Mouse (Mus musculus) kidney, adult 11 months (tissue): ENCODE measurements around the gene Pla2g3.
A peak's percentile ranks its signal among the peaks of the same experiment; 100 is the strongest.

Source experiments
- DNase-seq: peaks from one replicate; pipeline ENCODE4 v3.0.0; 2022

The Pla2g3 gene

GRCm38 (mm10) chr11:3495496-3495895 lies 7.4 kb downstream of the Pla2g3 start:
- DNase-seq, result no peak

- peak; percentile 79 for DNase-seq
These were observed 8.7 kb downstream of the Pla2g3 start for GRCm38 (mm10) chr11:3496756-3497155.

- DNase-seq, result no peak
These were observed 9.2 kb downstream of the Pla2g3 start for GRCm38 (mm10) chr11:3497296-3497695.

DNA sequence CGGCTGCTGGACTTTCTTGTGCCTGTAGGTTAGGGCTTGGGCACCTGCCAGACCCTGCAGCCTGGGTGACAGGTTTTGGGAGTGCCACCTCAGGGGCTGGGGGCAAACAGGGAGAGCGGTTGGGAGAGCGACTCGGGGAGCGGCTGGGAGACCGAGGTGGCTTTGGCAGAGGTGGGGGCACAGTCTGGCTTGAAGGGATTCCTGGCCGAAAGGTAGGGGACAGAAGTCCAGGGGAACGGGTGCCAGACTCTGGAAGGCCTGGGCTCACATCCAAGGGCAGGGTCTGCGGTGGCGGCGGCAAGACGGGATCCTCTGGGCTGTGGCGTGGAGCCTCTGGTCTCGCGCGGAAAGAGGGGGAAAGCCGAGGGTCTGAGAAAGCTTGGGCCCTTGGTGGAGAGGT lies 14.0 kb downstream of the Pla2g3 start:
- peak; percentile 48 for DNase-seq

DNA sequence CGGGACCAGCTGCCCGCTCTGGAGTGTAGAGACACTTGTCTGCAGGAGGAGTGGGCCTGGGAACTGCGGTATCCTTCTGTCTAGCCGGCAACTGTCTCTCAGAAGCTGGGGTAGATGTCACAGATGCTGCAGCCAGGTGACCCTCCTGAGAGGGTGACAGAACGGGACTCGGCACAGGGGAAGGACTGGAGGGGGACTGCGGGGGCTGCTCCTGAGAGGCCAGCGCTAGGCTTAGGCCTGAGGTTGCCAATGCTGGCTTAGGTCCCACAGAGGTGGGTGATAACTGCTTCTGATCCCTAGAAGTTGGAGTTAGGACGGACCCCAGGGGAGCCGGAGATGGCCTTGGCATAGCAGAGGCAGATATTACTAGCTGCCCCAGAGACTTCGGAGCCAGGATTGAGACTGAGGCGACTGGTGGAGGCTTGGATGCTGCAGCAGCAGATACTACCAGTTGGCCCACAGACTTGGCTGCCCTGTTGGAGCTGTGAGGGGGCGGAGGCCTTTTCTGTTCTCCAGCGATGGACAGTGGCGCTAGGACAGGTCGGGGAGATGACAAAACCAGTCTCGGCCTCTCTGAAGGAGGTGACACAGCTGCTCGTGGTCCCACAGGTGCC lies 14.5 kb downstream of the Pla2g3 start:
- DNase-seq, result no peak

DNA sequence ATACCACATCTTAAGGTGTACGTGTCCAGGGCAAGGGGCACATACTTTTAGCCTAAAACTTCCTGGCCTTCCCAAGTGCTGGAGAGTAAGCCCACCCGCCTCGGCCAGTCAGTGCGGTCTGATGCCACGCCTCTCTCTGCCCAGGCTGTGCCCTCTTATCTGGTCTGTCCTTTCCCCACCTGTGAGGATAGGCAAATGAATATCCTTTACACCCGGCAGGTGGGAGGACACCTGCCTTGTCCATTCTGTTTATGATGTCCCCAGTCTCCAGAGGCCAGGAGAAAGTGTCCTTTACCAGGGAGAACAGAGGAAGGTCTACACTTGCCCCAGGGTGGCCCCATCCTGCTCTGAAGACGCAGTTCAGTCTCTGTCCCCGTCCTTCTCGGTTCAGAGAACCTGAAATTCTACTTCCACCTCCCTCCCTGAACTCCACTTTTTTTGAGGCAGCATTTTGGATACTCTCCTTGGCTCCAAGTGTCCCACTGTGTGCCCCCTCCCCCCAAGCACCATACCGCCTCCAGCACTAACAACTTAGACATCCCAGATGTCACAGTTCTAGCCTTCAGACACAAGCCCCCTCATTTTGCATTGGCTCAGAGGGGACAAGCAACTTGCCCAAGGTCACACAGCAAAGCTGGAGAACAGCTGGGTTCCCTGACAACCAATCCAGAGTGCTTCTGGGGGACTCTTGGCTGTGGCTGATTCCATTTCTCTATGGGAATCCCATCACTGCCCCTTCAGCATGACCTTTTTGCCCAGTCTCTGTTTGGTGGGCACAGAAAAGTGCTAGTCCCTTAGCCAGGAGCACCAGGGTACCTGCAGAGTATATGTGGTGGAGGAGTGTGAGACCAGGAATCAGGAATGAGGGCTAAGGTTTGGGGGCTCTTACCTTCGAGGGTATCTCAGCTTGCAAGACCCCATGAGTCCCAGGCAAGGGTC lies 15.9 kb downstream of the Pla2g3 start:
- no peak for DNase-seq

GRCm38 (mm10) chr11:3508226-3508625 lies 20.1 kb downstream of the Pla2g3 start:
- DNase-seq, result no peak

DNA sequence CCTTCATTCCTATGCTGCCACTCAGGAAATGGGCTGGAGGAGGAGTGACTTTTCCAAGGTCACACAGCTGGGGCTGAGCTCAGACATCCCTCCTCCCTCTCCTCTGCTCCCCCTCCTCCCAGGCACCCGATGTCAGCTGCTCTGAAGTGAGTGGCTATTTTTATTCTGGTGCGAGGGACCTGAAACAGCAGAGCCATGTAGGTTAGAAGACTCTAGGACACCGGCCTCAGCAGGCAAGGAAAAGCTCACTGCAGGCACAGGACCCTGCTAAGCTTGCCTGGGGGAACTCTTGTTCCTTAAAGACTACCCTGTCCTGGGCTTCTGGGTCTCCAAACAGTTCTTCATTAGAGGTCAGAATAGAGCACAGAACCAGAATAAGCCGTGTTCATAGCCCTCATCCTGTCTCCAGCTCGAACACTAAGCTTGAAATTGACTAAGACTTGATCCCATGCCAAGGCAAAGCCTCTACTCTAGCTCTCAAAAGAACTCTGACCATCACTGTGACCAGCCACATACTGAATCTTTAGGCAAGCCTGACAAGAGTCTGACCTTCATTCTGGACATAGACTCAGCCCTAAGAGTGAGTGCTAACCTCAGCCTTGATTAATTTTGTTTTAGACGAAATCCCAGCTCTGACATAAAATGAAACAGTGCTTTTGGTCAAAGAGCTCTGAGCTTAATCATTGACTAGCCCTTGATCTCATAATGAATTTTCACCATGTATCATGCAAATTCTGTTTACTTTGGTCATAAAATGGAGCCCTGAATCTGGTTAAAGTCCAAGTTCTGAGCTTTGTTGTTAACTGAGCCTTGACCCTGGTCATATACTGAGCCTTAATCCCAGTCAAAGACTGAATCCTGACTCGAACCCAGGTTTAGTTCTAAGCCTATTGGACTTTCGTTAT lies 21.3 kb downstream of the Pla2g3 start:
- DNase-seq, result peak; percentile 72

DNA sequence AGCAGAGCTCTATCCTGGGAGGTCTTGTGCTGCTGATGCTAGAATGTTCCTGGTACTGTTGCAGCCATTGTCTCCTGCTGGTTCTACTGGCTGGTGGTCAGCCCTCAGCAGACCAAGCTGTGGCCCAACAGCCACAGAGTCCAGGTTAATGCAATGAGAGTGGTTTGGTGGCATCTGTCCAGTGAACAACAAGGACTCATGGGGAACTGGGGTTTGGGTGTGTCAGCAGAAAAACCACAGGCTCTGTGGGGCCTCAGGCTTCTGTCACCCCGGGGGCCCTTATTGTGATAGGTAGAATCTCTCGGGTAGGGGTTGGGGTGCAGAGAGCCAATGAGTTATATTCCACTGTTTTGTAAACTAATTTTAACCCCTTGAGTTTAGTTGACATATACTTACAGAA lies 22.2 kb downstream of the Pla2g3 start:
- DNase-seq, result no peak

DNA sequence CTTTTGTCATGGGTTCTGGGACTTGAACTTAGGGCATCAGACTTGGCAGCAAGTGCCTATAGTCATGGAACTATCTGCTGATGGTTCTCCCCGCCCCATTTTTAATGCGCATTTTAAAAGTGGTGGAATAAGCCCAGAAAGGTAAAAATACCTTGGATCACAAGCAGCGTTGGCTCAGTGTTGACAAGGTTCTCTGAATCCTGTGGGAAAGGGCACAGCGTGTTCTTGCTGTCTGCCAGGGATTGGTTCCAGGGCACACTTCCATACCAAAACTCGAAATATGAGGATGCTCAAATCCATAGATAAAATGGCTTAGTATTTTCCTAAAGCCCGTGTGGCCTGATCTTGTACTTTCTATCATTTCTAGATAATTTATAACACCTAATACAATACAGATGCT lies 25.2 kb downstream of the Pla2g3 start:
- DNase-seq, result no peak

- peak; percentile 89 for DNase-seq
These were observed 26.5 kb downstream of the Pla2g3 start, which contains the start of gene Selenom for GRCm38 (mm10) chr11:3514529-3515054. TSS of gene Selenom (plus strand) at chr11:3514684.

- no peak for DNase-seq
These were observed 27.1 kb downstream of the Pla2g3 start for GRCm38 (mm10) chr11:3515216-3515615.

DNA sequence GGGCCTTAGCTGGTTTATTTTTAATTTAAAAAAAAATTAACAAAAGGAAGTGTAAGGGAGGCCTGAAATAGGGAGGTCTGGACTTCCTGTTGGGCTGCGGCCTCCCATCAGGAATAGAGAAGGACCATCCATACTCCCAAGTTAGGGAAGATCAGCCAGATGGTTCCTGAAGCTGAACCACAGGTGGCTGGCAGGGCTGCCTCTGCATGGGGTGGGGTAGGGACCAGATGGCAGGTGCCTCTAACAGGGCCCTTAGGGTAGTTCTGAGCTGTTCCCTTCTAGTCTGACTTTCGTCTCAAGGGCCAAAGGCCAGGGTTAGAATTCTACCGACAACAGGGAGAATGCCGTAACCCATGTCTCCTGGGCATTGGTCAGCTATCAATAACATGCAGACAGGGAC lies 27.6 kb downstream of the Pla2g3 start:
- DNase-seq, result no peak

DNA sequence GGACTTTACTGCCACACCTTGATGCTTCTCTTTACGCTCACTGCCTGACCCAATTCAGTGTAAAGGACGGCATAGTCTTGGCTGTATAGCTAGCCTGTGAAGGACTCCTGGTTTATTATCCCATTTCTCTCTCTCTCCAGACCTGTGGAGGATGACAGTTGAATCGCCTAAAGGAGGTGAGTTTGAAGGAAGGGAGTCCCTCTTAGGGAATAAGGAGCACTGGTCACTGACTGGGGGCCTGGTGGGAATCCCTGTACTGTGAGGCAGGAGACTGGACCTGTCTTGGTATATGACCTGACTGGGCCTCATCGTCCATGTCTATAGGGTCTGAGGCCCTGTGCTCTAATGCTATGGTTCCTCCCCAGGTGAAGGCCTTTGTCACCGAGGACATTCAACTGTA lies 28.0 kb downstream of the Pla2g3 start:
- no peak for DNase-seq

- peak; percentile 19 for DNase-seq
These were observed 29.1 kb downstream of the Pla2g3 start for GRCm38 (mm10) chr11:3516859-3517845.

DNA sequence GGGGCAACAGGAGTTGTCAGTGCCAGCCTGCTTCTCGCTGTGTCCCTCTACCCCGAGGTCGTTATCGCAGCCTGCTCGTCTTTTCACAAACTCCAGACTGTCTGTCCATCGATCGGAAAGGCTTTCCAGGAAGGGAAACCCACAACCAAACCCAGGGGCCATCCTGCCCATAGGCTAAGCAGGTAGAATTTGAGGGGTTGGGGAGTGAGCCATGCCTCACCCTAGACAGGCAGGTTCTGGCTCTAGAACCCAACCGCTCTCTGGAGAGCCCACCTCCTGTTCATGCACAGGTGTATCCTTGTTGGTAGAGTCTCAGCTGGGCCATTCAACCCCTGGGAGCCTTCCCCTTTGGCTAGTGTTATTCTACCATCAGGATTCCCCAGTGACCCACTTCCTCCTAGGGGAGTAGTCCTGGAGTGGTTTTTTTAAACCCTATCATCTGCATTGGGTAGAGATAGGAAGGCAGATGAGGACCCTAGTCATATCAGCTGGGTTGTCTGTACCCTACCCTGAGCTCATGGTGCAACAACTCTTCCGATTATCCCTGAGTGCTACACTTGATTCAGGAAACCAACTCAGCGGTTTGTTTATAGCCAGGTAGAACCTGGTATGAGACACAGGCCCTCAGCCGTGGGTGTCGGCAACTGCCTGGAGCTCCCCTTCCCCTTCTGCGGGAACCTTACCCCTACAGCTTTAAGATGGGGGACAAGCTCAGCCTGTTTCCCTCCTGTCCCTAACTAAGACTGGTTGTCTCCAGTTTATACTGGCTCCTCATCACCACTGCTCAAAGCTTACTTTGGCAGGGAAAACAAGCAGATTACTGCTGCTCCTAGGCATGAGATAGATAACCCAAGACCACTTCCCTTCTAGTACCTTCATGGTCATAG lies 30.0 kb downstream of the Pla2g3 start:
- DNase-seq, result peak; percentile 38

GRCm38 (mm10) chr11:3519051-3519726 lies 31.1 kb downstream of the Pla2g3 start:
- no peak for DNase-seq

DNA sequence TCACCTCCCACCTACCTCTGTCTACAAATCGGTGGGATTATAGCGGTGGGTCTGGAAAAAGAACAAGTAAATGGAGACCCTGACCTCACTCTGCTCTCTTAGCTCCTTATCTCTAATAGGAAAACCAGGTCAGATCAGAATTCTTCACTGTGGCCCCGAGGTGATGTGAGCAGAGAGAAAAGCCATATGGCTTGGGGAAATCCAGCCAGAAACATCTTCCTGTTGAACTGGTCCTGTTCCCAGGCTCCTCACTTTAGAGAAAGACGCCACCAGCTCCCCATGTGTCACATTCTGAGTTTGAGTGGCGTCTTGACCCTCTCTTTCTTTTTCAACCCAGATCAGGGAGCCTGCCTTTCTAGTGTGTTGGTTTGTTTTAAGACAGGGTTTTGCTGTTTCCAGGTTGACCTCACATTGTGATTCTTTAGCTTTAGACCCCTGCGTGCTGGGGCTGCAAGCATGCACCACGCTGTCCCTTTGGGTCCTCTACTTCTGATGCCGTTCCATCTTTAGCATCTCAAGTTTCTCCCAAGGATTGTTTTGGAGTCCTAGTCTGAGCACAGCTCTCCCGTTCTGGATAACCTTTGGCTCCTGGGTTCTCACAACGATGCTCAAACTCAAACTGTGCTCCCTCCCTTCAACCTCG lies 31.8 kb downstream of the Pla2g3 start:
- DNase-seq, result no peak

DNA sequence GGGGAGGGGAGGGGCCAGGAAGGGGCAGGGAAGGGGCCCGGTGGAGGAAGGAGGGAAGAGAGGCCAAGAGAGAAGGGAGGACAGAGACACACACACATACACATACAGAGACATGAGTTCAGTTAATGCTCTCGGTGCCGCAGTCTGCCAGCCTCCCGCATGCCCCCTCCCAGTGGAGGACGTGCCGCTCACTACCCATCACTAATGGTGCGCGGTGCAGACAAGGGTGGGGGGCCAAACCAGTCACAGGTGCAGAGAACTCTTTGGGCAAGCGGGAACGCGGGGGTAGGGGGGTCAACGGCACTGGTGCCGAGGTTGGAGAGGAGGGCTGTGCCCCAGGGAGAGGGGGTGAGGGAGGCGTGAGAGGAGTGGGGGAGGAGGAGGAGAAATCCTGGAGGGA lies 32.8 kb downstream of the Pla2g3 start:
- no peak for DNase-seq
